Mouse (Mus musculus) ES-E14 (cell line): ENCODE results near the gene Mtss1l.

ENCODE experiments used
- HCFC1 ChIP-seq: IDR thresholded peaks from 2 replicates; pipeline ENCODE4 v1.6.1; 2012; ENCODE audit warnings: low read length, inconsistent platforms, borderline replicate concordance; ENCODE audit not compliant: insufficient read depth
- MAFK ChIP-seq: IDR thresholded peaks from 2 replicates; pipeline ENCODE4 v1.6.1; 2014; ENCODE audit warnings: mild to moderate bottlenecking, low read depth, low read length, inconsistent platforms; ENCODE audit not compliant: insufficient read depth

GRCm38 (mm10) chr8:110700561-110700960 lies 20.7 kb upstream of the Mtss1l start:
- no peak for TF ChIP-seq HCFC1
- TF ChIP-seq MAFK, result no peak
